ENCODE assay signal across 8 mouse cellular contexts in genomic region chr1:119420984-119421575, GRCm38 (mm10). TPM values are rescaled to one million over a fixed set of nuclear protein-coding genes. Genes with fewer than 3 reads are reported as not detected.
A peak's percentile ranks its signal among the peaks of the same experiment; 100 is the strongest.
DNase-seq lines count a peak whose midpoint lies in the region; ATAC-seq lines count a peak whose summit lies in the region.

No protein-coding gene starts in this region.

- H3K4me1 ChIP-seq in heart, embryonic 10.5 days: peaks cover 44% of the 10 kb centered on the region
- peaks cover 49% of the 10 kb centered on the region for H3K4me1 ChIP-seq in midbrain, embryonic 10.5 days

- H3K36me3 ChIP-seq in heart, embryonic 10.5 days: no peaks in the 10 kb centered on the region
- H3K36me3 ChIP-seq in midbrain, embryonic 10.5 days: no peaks in the 10 kb centered on the region

- no peak for ATAC-seq in frontal cortex, adult (ENCODE audit: low TSS enrichment)

- peak overlapping the region; percentile 69 for H3K27ac ChIP-seq in heart, embryonic 10.5 days
- H3K27ac ChIP-seq in midbrain, embryonic 10.5 days (replicated peaks): peak overlapping the region; percentile 75

- DNase-seq in ovary, postnatal 36 days (ENCODE audit: low spot score): peak; percentile 59
- DNase-seq in ovary, postnatal 10 days (ENCODE audit: low spot score): no peak
- peak; percentile 38 for DNase-seq in embryo, embryonic 10 days (ENCODE audit: low spot score)
- no peak for DNase-seq in heart, embryonic 10.5 days (ENCODE audit: low spot score)
- peak; percentile 49 for DNase-seq in kidney, postnatal 14 days
- peak; percentile 38 for DNase-seq in midbrain, embryonic 10.5 days (ENCODE audit: low spot score)
- DNase-seq in layer of hippocampus, adult 9-10 months (ENCODE audit: low spot score): no peak

- WGBS in heart, embryonic 10.5 days: under 1% methylated on average over 76 of the region's 78 CpGs
- 1% methylated on average over 58 of the region's 78 CpGs for WGBS in midbrain, embryonic 10.5 days

- H3K9me3 ChIP-seq in heart, embryonic 10.5 days: no peaks in the 10 kb centered on the region
- no peaks in the 10 kb centered on the region for H3K9me3 ChIP-seq in midbrain, embryonic 10.5 days (replicated peaks)

- H3K27me3 ChIP-seq in heart, embryonic 10.5 days (ENCODE audit: insufficient read depth, poor library complexity, severe bottlenecking): peaks cover 100% of the 10 kb centered on the region
- H3K27me3 ChIP-seq in midbrain, embryonic 10.5 days (ENCODE audit: low read depth, poor library complexity, severe bottlenecking): peaks cover 100% of the 10 kb centered on the region

- peak overlapping the region; percentile 73 for H3K4me3 ChIP-seq in heart, embryonic 10.5 days
- H3K4me3 ChIP-seq in midbrain, embryonic 10.5 days: peak overlapping the region; percentile 70

RNA-seq across cellular contexts. Expression of gene Inhbb, which starts 1.0 kb away (rescaled TPM):
- polyA plus RNA-seq in heart, embryonic 10.5 days (2016; fragmentation: Nextera tagmentation; extraction: Ambion mirVana): 0.08 and 0.12 TPM in 2 replicates
- polyA plus RNA-seq in midbrain, embryonic 10.5 days (2016; fragmentation: Nextera tagmentation; extraction: Ambion mirVana): 0.25 and 0.50 TPM in 2 replicates

Comparison
In these comparisons a context has a peak if more than half of its experiments do, and no peak if none do; other contexts are left out.
1. DNase-seq: peak in ovary, postnatal 36 days (single experiment), embryo, embryonic 10 days (single experiment), kidney, postnatal 14 days (single experiment) and midbrain, embryonic 10.5 days (single experiment); none in ovary, postnatal 10 days (single experiment), heart, embryonic 10.5 days (single experiment) and layer of hippocampus, adult 9-10 months (single experiment).